Mouse (Mus musculus) CH12.LX (cell line): ENCODE results near the gene Dusp2. TPM values are rescaled to one million over a fixed set of nuclear protein-coding genes. Genes with fewer than 3 reads are reported as not detected.

Source experiments
- DNase-seq: peaks from one replicate; pipeline ENCODE4 v3.0.0-alpha.2; 2013; ENCODE audit errors: extremely low read depth
- H3K27ac ChIP-seq: 2 replicates; pipeline ENCODE4 v1.5.1; 2012; ENCODE audit warnings: low read depth, mild to moderate bottlenecking, control low read depth, moderate library complexity; ENCODE audit not compliant: insufficient read depth
- H3K27me3 ChIP-seq: replicated peaks from 2 replicates; pipeline ENCODE3; 2012; ENCODE audit warnings: inconsistent platforms
- H3K36me3 ChIP-seq, 2 experiments: replicated peaks in 1 of 2; 2 replicates each; pipeline versions ENCODE3 to v1.6.1; 2012; ENCODE audit warnings: inconsistent platforms in 1 of 2, low read length in 1 of 2, mild to moderate bottlenecking in 1 of 2, mixed read lengths in 1 of 2, moderate library complexity in 1 of 2; ENCODE audit not compliant: control insufficient read depth in 1 of 2, insufficient read depth in 1 of 2
- H3K4me1 ChIP-seq, 2 experiments: 2 replicates each; pipeline ENCODE4 v1.6.1; 2012; ENCODE audit warnings: inconsistent platforms in 1 of 2, moderate library complexity in 1 of 2; ENCODE audit not compliant: insufficient read depth in 2 of 2, control insufficient read depth in 1 of 2
- H3K4me2 ChIP-seq: 2 replicates; pipeline ENCODE4 v1.6.1; 2012; ENCODE audit warnings: low read depth, mild to moderate bottlenecking, control low read depth; ENCODE audit not compliant: poor library complexity, insufficient read depth, severe bottlenecking
- H3K4me3 ChIP-seq, 3 experiments: fragments of 150-350 bp in 1 of 3; sonication (generic) in 1 of 3; replicated peaks in 1 of 3; 2 replicates each; pipeline versions ENCODE3 to v1.5.1; 2011 to 2012; ENCODE audit warnings: low read depth in 2 of 3, low read length in 2 of 3, mild to moderate bottlenecking in 2 of 3, moderate library complexity in 2 of 3, control low read depth in 1 of 3, improper control_type of control experiment in 1 of 3, inconsistent platforms in 1 of 3, mixed read lengths in 1 of 3; ENCODE audit not compliant: poor library complexity in 1 of 3
- H3K79me2 ChIP-seq: replicated peaks from 2 replicates; pipeline ENCODE4 v1.6.1; 2012; ENCODE audit warnings: mild to moderate bottlenecking, moderate library complexity; ENCODE audit not compliant: control insufficient read depth, poor library complexity, insufficient read depth, severe bottlenecking; ENCODE audit errors: extremely low read depth
- H3K9ac ChIP-seq: 2 replicates; pipeline ENCODE4 v1.6.1; 2012; ENCODE audit warnings: low read depth, mild to moderate bottlenecking, control low read depth, moderate library complexity; ENCODE audit not compliant: insufficient read depth
- H3K9me3 ChIP-seq: replicated peaks from 2 replicates; pipeline ENCODE3; 2012; ENCODE audit warnings: low read length, inconsistent platforms, mixed read lengths
- BHLHE40 ChIP-seq: IDR thresholded peaks from 2 replicates; pipeline ENCODE4 v1.6.1; 2011; ENCODE audit warnings: mild to moderate bottlenecking, low read depth, low read length, improper control_type of control experiment
- CTCF ChIP-seq, 2 experiments: IDR thresholded peaks in 1 of 2; conservative IDR thresholded peaks in 1 of 2; 2 replicates each; pipeline ENCODE4 v1.5.1; 2011 to 2012; ENCODE audit warnings: low read depth in 2 of 2, low read length in 2 of 2, improper control_type of control experiment in 1 of 2, inconsistent platforms in 1 of 2, mild to moderate bottlenecking in 1 of 2, moderate library complexity in 1 of 2
- ELF1 ChIP-seq: IDR thresholded peaks from 2 replicates; pipeline ENCODE4 v1.6.1; 2014; ENCODE audit warnings: low read depth, mild to moderate bottlenecking, inconsistent platforms, low read length, improper control_type of control experiment
- EP300 ChIP-seq: IDR thresholded peaks from 2 replicates; pipeline ENCODE4 v1.6.1; 2011; ENCODE audit warnings: low read length, improper control_type of control experiment
- ETS1 ChIP-seq: conservative IDR thresholded peaks from 2 replicates; pipeline ENCODE4 v1.6.1; 2012; ENCODE audit warnings: low read depth, mild to moderate bottlenecking, inconsistent platforms, low read length, improper control_type of control experiment, moderate library complexity
- HCFC1 ChIP-seq: IDR thresholded peaks from 2 replicates; pipeline ENCODE4 v1.6.1; 2012; ENCODE audit warnings: low read depth, mild to moderate bottlenecking, inconsistent platforms, low read length, improper control_type of control experiment
- JUND ChIP-seq: conservative IDR thresholded peaks from 2 replicates; pipeline ENCODE4 v1.6.1; 2011; ENCODE audit warnings: low read depth, low read length, improper control_type of control experiment
- KAT2A ChIP-seq: IDR thresholded peaks from 2 replicates; pipeline ENCODE4 v1.6.1; 2012; ENCODE audit warnings: low read length, improper control_type of control experiment, inconsistent platforms; ENCODE audit not compliant: insufficient replicate concordance
- MAZ ChIP-seq: IDR thresholded peaks from 2 replicates; pipeline ENCODE4 v1.6.1; 2012; ENCODE audit warnings: low read depth, mild to moderate bottlenecking, inconsistent platforms, low read length, improper control_type of control experiment, moderate library complexity
- MEF2A ChIP-seq: IDR thresholded peaks from 2 replicates; pipeline ENCODE4 v1.6.1; 2014; ENCODE audit warnings: low read depth, mild to moderate bottlenecking, inconsistent platforms, low read length, improper control_type of control experiment, borderline replicate concordance
- MXI1 ChIP-seq: IDR thresholded peaks from 2 replicates; pipeline ENCODE4 v1.6.1; 2011; ENCODE audit warnings: mild to moderate bottlenecking, low read depth, low read length, improper control_type of control experiment
- NELFE ChIP-seq: IDR thresholded peaks from 2 replicates; pipeline ENCODE4 v1.6.1; 2011; ENCODE audit warnings: low read depth, low read length, improper control_type of control experiment
- PAX5 ChIP-seq: IDR thresholded peaks from 2 replicates; pipeline ENCODE4 v1.6.1; 2012; ENCODE audit warnings: low read length, inconsistent platforms, mixed read lengths
- POLR2AphosphoS2 ChIP-seq: IDR thresholded peaks from 2 replicates; pipeline ENCODE4 v1.6.1; 2011; ENCODE audit warnings: low read depth, low read length, improper control_type of control experiment
- RAD21 ChIP-seq: IDR thresholded peaks from 2 replicates; pipeline ENCODE4 v1.6.1; 2011; ENCODE audit warnings: low read depth, mild to moderate bottlenecking, low read length, improper control_type of control experiment, moderate library complexity
- RCOR1 ChIP-seq: conservative IDR thresholded peaks from 2 replicates; pipeline ENCODE4 v1.6.1; 2012; ENCODE audit warnings: low read depth, mild to moderate bottlenecking, inconsistent platforms, low read length, improper control_type of control experiment
- SIN3A ChIP-seq: IDR thresholded peaks from 2 replicates; pipeline ENCODE4 v1.6.1; 2012; ENCODE audit warnings: low read length, improper control_type of control experiment, inconsistent platforms
- SMC3 ChIP-seq: IDR thresholded peaks from 2 replicates; pipeline ENCODE4 v1.6.1; 2011; ENCODE audit warnings: low read depth, low read length, improper control_type of control experiment
- TCF12 ChIP-seq: IDR thresholded peaks from 2 replicates; pipeline ENCODE4 v1.6.1; 2014; ENCODE audit warnings: low read depth, mild to moderate bottlenecking, inconsistent platforms, low read length, improper control_type of control experiment
- UBTF ChIP-seq: IDR thresholded peaks from 2 replicates; pipeline ENCODE4 v1.6.1; 2012; ENCODE audit warnings: low read depth, mild to moderate bottlenecking, inconsistent platforms, low read length, improper control_type of control experiment, moderate library complexity
- ZC3H11A ChIP-seq: IDR thresholded peaks from 2 replicates; pipeline ENCODE4 v1.6.1; 2012; ENCODE audit warnings: low read depth, mild to moderate bottlenecking, inconsistent platforms, low read length, improper control_type of control experiment
- dilution Hi-C: fragments of 300-500 bp; cut with MboI; formaldehyde crosslinking; loops from 2 replicates; pipeline ENCODE4 v1.14.3; 2020; ENCODE audit warnings: low sequenced_read_pairs; ENCODE audit not compliant: extremely low pct_unique_long_range_greater_than_20kb, extremely low pct_ligation_motif_present
- in situ Hi-C: fragments of 300-500 bp; cut with MboI; formaldehyde crosslinking; loops from 3 replicates; pipeline ENCODE4 v1.14.3; 2019; ENCODE audit warnings: low sequenced_read_pairs, low pct_ligation_motif_present, low pct_unique_long_range_greater_than_20kb, mixed read lengths
- polyA plus RNA-seq: library from polyadenylated mRNA; unstranded; fragments of >175 nt; gene quantifications from 2 replicates; pipeline ENCODE4 v1.2.1, GENCODE M21; 2012; ENCODE audit warnings: low read depth; ENCODE audit not compliant: insufficient read length
- total RNA-seq, 2 experiments: library from RNA; depleted of rRNA; stranded (reverse); fragments of 300-350 nt in 1 of 2; fragments of >200 nt in 1 of 2; gene quantifications; 2 replicates each; pipeline ENCODE4 v1.2.3; 2012 to 2014

Gene Dusp2
- total and polyA plus RNA-seq, 3 experiments = 57.8 to 107 (median 81.5) TPM

DNA sequence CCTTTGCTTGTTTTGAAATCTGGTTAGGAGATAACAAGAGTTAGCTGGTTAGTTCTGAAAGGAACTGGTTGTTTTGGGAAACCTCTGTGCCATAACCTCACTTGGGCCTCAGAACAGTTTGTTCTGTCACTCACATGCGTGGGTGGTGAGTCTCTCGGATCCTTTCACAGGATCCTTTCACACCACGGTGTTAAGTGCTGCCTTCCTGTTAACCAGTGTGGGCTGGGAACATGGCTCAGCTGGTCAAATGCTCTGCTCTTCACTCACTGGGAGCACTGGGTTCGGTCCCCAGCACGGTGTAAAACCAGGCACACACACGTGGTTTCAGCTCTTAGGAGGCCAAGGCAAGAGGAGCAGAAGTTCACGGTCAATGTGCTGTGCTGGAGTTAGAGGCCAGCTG, 11.5 kb upstream of the Dusp2 start:
- TF ChIP-seq ZC3H11A (no peak), UBTF (no peak), NELFE (no peak), KAT2A (no peak), CTCF (conservative IDR thresholded peaks at IDR 0.05 in 1 of 2, IDR thresholded peaks at IDR 0.05 in 1 of 2; ENCODE audit: low read depth in 2 of 2, low read length in 2 of 2) (no peak), RAD21 (no peak), MEF2A (no peak), EP300 (no peak), POLR2AphosphoS2 (no peak), MXI1 (no peak), RCOR1 (no peak), HCFC1 (no peak), JUND (no peak), MAZ (no peak), ETS1 (no peak), SMC3 (no peak)
- no peak overlapping the region for H3K9ac ChIP-seq
- no peak overlapping the region for H3K27ac ChIP-seq
- peaks cover 48 to 93% of the 10 kb centered on the region in 2 experiments for H3K4me1 ChIP-seq
- H3K4me2 ChIP-seq = no peak overlapping the region
- no peaks in the 10 kb centered on the region for H3K79me2 ChIP-seq
- no peaks in the 10 kb centered on the region for H3K27me3 ChIP-seq
- DNase-seq = no peak
- peak overlapping the region in 1 of 3 experiments; percentile 23 for H3K4me3 ChIP-seq
- H3K9me3 ChIP-seq = no peaks in the 10 kb centered on the region
- in situ Hi-C loops (no loop called here), dilution Hi-C loops (no loop called here)
- H3K36me3 ChIP-seq = peaks cover 0 to 22% of the 10 kb centered on the region in 2 experiments

DNA sequence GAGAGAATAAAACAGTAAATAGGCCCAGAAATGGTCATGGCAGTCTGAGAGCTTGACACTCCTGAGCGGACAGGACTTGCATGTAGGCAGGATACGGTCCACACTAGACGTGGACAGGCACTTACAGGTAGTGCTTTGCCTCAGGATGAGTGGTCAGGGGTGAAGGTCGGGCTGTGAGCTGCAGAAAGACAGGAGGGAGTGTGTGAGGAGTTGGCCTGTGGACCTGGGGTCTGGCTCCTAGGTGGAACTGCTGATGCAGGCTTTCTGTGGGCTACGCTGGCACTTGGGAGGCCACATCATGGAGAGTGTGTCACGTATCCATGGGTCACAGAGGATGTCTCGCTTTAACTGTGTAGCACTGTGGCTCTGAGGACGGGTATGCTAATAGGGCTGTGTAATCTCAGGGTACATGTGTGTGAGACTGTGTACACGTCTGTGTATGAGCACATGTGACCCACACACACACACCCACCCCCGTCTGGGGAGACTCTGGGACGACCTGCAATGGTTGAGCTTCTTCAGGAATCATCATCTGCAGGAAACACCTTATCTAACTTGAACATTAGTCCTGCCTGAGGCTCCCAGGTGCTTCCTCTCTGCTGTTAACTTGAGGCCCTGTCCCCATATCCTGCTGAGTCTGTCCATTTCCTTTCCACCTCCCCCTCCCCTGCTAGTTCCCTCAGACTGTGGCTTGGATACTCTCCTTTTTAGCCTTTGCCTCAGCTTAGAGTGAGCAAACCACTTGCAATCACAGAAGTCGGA, 7.7 kb upstream of the Dusp2 start:
- Histone ChIP-seq H3K27me3 (no peaks in the 10 kb centered on the region), H3K9ac (no peak overlapping the region)
- dilution Hi-C loops = no loop called here
- TF ChIP-seq TCF12 = 0 out of 2 replicates have a peak, but pooled peaks have one; percentile 52
- TF ChIP-seq ELF1 = no peak
- 0 out of 2 replicates have a peak, but pooled peaks have one; percentile 22 for TF ChIP-seq ETS1
- TF ChIP-seq SIN3A = 0 out of 2 replicates have a peak, but pooled peaks have one; percentile 37
- TF ChIP-seq EP300 = 0 out of 2 replicates have a peak, but pooled peaks have one; percentile 47
- TF ChIP-seq PAX5 = no peak
- 0 out of 2 replicates have a peak, but pooled peaks have one; percentile 15 for TF ChIP-seq BHLHE40
- TF ChIP-seq, all 38 proteins: peak for 5
- Histone ChIP-seq H3K36me3 (peaks cover 0 to 34% of the 10 kb centered on the region in 2 experiments), H3K4me1 (peaks cover 56 to 87% of the 10 kb centered on the region in 2 experiments), H3K79me2 (no peaks in the 10 kb centered on the region), H3K4me2 (no peak overlapping the region), H3K9me3 (no peaks in the 10 kb centered on the region), H3K4me3 (no peak overlapping the region), H3K27ac (no peak overlapping the region)
- DNase-seq = peak; percentile 43
- in situ Hi-C loops = no loop called here
